Mouse (Mus musculus) thymus, postnatal 0 days (tissue): ENCODE measurements around the gene Entpd7. TPM values are rescaled to one million over a fixed set of nuclear protein-coding genes. Genes with fewer than 3 reads are reported as not detected.

ENCODE experiments used
- DNase-seq: peaks from one replicate; pipeline ENCODE4 v3.0.0-alpha.2; 2015; ENCODE audit warnings: low spot score
- polyA plus RNA-seq: library from polyadenylated mRNA; unstranded; fragments of >200 nt; fragmentation: Nextera tagmentation; extraction: Ambion mirVana; gene quantifications from 2 replicates; pipeline ENCODE4 v1.2.1, GENCODE M21; 2015

The Entpd7 gene
- polyA plus RNA-seq: 8.9 and 11.2 TPM in 2 replicates

DNA sequence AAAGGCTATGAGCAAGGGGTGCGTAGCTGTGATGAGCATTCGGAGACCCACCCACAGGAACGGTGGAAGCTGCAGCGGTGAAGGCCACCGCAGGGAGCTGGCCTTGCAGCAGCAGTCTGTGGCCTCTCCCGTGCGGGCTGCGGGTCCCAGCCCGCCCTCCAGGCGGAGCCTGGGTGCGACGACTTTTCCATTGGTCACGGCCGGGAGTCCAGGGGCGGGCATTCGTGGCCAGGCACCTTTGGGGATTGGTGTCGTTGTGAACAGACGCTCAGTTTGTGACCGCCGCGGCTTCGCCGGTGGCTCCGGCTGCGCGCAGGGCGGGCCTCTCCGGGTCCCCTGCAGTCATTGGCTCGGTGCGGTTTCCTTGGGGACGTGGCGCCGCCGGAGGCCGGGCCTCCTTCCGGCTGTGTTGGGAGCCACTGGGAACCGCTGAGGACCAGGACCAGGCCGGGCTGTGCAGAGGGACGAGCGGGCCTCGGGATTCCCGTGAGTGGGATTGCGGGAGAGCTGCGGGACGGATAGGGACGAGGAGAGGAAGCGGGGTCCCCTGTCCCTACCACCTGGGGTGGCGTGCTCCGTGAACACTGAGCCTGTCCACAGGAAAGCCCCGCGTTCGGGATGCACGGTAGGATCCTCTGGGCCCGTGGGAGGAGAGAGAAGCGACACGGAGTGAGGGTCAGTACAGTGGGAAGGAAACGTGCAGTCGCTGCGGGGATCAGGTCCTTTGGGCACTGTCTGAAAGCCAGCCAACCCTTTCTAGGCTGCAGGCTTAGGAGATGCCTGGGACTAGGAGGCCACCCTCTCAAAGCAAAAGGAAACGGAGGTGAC lies at the start of gene Entpd7:
Entpd7 (plus strand) TSS at position 254 of the 828 bp plus-strand sequence.
- DNase-seq: peak; percentile 94

GRCm38 (mm10) chr19:43641833-43642232 lies 47.6 kb upstream of the Entpd7 start:
- DNase-seq: no peak

GRCm38 (mm10) chr19:43642843-43643242 lies 46.6 kb upstream of the Entpd7 start:
- DNase-seq: no peak

DNA sequence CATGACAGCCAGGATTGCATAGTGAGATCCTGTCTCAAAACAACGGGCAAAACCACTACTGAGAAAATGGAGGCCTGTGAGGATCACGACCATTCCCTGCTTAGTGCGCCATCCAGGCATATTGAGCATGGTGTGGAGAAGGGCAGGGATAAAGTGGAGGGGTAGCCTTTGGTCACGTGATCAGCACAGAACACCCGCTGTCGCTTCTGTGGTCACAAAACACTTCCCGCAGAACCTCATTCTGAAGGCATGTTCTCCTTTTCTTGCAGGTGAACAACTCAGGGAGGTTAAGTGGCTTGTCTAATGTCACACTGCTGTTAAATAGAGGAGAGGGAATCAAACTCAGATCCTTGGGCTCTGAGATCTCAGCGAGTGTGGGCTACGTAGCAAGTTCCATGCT lies 44.0 kb upstream of the Entpd7 start:
- no peak for DNase-seq

GRCm38 (mm10) chr19:43646852-43647251 lies 42.6 kb upstream of the Entpd7 start:
- DNase-seq: no peak

DNA sequence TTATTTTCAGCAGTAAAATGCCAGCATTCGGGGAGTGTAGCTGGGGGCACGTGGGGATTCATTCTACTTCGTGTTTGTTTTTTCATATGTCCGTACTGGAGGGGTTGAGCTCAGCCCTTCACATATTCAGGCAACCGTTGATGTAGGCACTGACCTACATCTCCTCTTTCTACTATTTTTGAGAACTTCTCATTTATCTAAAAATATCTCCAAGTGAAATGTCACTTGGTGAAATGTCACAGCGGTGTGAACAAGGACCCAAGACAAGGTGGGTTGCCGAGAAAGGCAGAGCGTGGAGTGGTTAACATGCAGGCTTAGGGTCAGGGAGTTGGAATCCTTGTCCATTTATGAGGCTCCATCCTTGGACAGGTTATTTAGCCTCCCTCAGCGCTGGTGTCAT lies 42.2 kb upstream of the Entpd7 start:
- no peak for DNase-seq

DNA sequence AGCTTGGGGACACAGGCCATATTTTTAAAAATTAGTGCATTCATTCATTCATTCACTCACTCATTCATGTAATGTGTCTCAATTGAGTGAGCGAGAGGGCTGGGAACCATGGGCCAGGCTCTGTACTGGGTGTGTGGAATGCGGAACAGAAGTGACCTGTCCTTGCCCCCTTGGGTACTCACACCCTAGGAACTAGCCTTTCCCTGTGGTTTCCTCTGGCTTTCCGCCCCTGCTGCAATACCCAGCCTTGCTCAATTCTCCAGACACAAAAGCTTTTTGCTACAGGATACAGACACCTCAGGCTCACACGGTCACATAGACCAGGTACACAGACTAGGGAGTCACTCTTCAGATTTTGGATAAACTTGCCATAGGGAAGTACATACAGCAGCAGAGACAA lies 41.1 kb upstream of the Entpd7 start:
- DNase-seq: no peak

DNA sequence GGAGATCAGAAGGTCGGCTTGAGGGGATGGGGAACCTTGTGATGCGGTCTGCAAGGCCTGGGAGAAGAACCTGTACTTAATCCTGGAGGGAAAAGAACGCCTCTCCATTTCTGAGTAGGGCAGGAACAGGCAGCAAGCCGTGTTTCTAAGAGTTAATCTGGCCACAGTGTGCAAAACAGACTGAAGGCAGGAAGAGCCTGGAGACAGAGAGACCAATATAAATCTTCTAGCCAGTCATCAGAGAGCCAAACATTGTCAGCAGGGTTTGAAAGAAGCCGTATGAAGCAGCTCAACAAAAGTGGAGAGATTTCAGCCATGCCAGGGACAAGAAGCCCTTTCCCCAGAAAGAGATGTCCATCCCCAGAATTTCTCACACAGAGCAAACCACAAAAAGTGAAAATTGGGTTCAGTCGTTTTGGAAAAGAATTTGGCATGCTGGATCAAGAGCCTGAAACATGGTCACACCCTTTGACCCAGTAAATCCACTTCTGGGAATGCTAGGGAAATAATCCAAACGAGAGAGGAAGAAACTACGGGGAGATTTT lies 38.2 kb upstream of the Entpd7 start:
- DNase-seq: no peak

DNA sequence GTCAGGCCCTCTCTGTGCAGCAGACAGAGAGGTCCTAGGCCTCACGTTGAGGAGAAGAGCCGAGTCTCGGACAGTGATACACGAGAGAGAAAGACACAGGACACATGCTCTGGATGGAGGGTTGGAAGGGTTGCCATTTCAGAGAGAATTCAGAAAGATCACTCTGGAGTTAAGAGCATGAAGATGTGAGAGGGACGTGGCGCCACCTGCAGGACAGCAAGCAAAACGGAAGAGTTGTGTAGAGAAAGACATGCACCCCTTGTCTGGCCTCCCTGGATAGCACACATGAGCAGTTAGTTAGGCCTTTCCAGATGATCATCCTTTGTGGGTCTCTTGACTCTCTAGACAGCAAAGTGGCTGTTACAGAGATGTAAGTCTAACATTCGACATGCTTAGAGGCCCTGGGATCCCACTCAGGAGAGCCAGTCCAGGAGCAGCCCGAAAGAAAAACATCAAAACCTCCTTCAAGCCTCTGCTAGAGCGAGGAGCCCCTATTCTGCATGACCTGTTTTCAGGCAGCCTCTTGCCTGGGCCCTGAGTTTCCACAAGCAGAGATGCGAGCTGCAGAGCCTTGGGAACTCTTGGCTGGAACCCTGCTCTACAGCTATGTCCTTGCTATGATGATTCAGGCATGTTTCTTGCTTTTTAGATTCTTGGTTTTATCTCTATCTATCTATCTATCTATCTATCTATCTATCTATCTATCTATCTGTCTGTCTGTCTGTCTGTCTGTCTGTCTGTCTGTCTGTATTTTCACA lies 33.6 kb upstream of the Entpd7 start:
- DNase-seq: peak; percentile 65

- DNase-seq: no peak
Observed at GRCm38 (mm10) chr19:43659632-43660031, 29.8 kb upstream of the Entpd7 start.

DNA sequence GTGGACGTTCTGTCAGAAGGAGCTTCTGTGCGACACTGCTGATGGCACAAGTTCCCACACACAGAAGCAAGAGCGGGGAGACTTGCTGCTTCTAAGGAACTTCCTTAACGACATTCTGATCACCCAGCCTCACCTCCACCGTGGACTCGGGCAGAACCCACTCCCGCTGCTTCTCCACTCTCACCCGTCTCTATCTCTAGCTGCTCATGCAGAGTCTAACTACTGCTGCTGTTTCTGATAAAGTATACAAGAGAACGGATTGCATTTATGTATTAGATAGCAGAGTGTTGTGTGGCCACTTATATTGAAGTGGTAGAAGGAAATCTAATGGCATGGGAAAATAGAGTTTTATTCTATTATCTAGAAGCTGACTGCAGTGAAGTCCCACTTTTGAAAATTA lies 28.7 kb upstream of the Entpd7 start:
- no peak for DNase-seq

DNA sequence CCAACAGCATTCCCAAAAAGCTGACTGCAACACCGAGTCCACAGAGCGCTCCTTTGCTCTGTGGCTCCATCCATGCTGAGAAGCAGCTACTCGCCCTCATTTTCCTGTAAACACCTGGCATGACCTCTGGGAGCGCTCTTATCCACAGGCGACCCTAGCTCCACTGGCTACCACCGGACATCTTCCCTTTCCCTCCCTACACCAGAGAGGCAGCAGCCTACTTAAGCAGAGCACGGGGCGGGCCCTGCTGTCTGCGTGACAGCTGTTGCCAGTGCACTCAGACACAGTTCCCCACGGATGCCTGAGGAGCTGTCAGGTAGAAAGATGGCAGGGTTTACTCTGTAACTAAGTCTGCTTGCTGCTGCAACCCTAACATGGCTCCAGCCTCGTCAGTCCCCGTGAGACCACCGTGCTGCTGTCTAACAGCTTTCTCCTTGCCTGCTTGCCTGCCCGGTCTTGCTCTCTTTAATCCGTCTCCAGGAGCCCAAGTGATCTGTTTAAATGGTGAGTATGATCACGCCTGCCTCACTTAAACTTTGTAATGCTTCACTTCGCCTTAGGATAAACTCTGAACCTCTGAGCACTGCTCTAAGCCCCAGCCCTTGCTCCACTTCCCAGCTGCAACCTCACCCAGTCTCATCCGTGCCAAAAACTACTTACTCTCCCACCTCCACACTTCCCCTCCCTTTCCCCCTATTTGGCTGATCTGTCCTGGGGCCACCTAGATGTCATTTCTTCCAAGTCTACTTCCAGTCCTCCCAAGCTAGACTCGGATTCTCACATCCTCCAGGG lies 27.1 kb upstream of the Entpd7 start:
- DNase-seq: no peak

GRCm38 (mm10) chr19:43663471-43663870 lies 26.0 kb upstream of the Entpd7 start:
- no peak for DNase-seq

- peak; percentile 44 for DNase-seq
Observed at GRCm38 (mm10) chr19:43665441-43666048, 23.9 kb upstream of the Entpd7 start.

GRCm38 (mm10) chr19:43666661-43667429 lies 22.6 kb upstream of the Entpd7 start:
- no peak for DNase-seq

DNA sequence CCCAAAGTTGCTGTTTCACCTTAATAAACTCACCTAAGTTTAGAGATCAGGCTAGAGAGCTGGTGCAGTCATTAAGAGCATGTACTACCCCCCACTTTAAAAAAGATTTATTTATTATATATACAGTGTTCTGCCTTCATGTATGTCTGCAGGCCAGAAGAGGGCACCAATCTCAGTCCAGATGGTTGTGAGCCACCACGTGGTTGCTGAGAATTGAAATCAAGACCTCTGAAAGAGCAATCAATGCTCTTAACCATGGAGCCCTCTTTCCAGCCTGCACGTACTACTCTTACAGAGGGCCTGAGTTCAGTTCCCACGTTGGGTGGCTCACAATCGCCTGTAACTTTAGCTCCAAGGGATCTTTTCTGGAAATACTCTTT lies 22.1 kb upstream of the Entpd7 start:
- DNase-seq: peak; percentile 25

- no peak for DNase-seq
Observed at GRCm38 (mm10) chr19:43669136-43669759, 20.2 kb upstream of the Entpd7 start.

GRCm38 (mm10) chr19:43671054-43671453 lies 18.4 kb upstream of the Entpd7 start:
- no peak for DNase-seq

DNA sequence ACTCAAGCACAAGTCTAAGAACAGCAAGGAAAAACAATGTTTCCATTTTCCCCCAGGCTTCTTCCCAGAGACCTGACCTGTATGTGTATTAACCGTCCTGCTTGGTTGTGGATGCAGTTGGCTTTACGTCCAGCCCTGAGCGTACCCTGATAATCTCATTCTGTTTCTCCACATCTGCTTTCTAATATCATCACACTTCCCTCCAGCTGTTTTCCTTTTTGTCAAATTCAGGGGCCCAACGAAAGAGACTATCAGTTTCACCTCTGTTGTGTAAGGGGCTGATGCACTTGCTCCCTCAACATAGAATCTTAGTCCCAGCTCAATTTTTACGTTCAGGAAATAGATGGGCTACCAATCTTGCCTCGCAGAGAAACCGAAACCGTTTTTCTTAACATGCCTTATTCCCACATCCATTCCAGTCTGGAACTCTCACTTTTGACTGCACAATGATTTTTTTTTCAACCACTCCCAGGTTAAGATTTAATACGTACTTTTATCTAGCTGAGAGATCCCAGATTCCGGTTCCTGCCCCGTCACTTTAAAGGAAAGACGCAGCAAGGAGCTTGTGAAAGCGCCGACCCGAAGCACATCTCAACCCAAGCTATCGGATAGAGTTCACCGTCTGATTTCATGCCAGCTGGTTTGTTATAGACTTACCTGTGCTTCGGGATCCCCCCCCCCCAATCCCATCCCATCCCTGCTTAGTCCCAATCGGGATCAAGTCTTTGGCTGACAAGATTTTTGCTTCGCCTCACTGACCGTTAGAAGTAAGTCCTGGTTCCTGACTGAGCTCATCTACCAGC lies 15.8 kb upstream of the Entpd7 start:
- peak; percentile 51 for DNase-seq
